Mouse (Mus musculus): ENCODE results near the gene Amd2. TPM values are rescaled to one million over a fixed set of nuclear protein-coding genes. Genes with fewer than 3 reads are reported as not detected.

The Amd2 gene
- 1 to 10 TPM; 1.1 to 1.3 TPM for polyA plus RNA-seq (2017; shearing (Covaris generic))

DNA sequence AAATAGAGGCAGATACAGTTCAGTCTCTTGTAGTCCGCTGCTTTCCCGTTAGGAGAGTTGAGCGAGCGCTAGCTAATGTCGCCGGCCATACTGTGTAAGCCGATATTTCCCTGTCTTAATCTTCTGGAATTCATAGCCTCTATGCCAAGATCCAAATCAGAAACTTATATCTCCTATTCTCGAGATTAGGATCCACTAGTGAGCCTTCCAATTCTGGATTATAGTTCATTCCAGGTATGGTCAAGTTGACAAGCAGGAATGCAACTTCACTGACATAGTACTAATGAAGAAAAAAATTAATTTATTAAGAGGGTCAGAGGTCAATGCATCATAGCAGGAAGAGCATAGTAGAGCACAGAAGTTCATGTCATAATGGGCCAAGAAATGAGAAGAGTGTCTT, at the start of gene Amd2:
Gene Amd2 (minus strand): TSS at position 101 of the 400 bp plus-strand sequence.
- ATAC-seq = no peak

DNA sequence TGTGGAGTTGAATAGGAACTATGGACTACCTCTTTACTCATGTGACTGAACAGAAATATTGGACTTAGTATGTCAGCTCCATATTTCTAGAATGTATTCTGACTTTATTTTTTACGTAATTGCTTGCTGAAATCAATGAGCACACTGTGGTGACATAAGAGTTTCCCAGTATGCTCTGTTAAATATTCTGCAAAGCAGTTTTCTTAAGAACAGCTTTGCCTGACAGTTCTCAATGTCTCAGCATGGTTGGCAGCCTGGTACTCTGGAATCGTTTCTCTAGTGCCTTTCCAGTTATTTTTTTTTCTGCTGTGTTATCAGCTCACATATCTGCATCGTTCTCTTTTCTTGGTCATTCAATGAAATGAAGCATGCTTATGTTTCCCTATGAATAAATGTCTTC, 49.6 kb upstream of the Amd2 start:
- no peak for ATAC-seq

DNA sequence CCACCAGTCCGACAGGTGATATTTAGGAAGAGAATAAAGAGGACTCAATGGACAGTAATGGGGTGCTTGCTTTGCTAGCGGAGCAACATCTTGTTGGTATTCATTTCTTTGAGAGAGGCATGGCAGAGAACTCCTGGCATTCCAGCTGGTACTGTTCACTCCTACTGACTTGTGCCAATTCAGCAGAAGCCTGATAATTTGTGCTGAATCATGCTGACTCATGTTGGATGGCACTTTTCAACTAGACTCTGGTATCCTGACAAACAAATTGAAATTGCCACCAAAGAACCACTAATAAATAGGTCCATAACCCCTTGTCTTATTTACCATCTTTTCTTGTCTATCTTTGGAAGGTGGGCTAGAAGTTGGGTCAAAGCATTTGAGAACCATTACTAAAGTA, 25.9 kb upstream of the Amd2 start:
- no peak for ATAC-seq

DNA sequence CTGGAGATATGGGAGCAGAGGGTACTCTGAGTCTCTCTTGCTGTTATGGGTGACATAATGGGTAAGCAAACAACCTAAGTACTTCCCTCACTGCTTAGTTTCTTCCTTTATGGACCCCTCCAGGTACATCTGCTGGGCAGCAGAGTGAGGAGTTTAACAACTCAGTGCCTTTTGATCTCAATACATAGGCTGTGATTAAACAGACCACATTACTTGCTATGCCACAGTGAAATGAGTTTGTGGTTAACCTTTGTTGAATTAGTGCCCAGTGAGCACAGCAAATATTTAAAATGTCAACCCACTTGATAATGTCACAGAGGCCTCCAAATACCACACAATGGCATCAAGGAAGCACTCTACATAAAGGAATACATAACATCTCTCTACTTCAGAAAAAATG, 2.6 kb upstream of the Amd2 start:
- ATAC-seq = no peak
